Mouse (Mus musculus): ENCODE results near the gene Trp53bp2.
A peak's percentile ranks its signal among the peaks of the same experiment; 100 is the strongest.

Gene Trp53bp2

GRCm38 (mm10) chr1:182461261-182461660 is 52.3 kb downstream of the Trp53bp2 start:
- no peak for DNase-seq (ENCODE audit: low spot score)

GRCm38 (mm10) chr1:182461813-182462212 is 52.8 kb downstream of the Trp53bp2 start:
- no peak for DNase-seq (ENCODE audit: low spot score)

DNA sequence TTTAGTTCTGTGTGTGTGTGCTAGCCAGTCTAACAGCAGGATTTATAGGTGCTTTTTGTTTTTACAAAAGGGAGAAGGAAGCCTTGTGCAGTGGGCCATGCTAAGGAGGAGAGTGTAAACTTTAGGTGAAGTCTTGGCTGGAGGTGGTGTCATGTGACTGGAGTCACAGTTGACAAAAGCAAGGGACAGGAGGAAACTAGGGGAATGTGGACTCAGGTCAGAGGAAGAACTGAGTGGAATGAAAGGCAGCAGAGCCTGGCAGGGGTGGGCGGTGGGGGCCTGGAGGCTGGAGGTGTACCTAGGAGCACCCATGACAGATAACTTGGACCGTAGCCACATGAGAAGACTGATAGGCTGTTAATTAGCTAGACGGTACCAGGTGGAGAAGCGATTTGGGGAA is 56.3 kb downstream of the Trp53bp2 start:
- DNase-seq (ENCODE audit: low spot score), result no peak

DNA sequence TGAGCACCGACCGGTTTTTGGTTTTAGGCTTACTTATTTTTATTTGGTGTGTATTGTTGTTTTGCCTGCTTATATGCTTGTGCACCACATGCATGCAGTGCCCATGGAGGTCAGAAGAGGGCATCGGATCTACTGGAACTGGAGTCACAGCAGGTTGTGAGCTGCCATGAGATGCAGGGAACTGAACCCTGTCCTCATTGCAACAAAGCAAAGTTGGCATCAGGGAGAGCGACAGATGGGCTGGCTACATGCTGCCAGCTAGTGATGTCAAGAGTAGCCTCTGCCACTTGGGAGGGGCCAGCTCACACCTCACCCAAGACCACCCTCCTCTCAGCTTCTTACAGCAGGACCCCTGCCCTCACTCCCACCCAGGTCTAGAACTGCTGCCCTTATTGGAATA is 57.0 kb downstream of the Trp53bp2 start:
- no peak for DNase-seq (ENCODE audit: low spot score)

GRCm38 (mm10) chr1:182475005-182475796 is 66.2 kb downstream of the Trp53bp2 start:
- DNase-seq (ENCODE audit: low spot score), result no peak

- DNase-seq (ENCODE audit: low spot score), result no peak
Measured at GRCm38 (mm10) chr1:182478935-182479334, 70.0 kb downstream of the Trp53bp2 start.

- DNase-seq (ENCODE audit: low spot score), result no peak
Measured at GRCm38 (mm10) chr1:182481138-182481537, 72.2 kb downstream of the Trp53bp2 start.

- no peak for DNase-seq (ENCODE audit: low spot score)
Measured at GRCm38 (mm10) chr1:182481646-182482295, 72.8 kb downstream of the Trp53bp2 start.

- DNase-seq (ENCODE audit: low spot score), result no peak
Measured at GRCm38 (mm10) chr1:182482991-182483909, 74.3 kb downstream of the Trp53bp2 start.

GRCm38 (mm10) chr1:182483910-182484274 is 74.9 kb downstream of the Trp53bp2 start:
- DNase-seq (ENCODE audit: low spot score), result no peak

GRCm38 (mm10) chr1:182488503-182488902 is 79.5 kb downstream of the Trp53bp2 start:
- DNase-seq (ENCODE audit: low spot score), result no peak

GRCm38 (mm10) chr1:182489803-182490452 is 81.0 kb downstream of the Trp53bp2 start:
- DNase-seq (ENCODE audit: low spot score), result peak; percentile 90

DNA sequence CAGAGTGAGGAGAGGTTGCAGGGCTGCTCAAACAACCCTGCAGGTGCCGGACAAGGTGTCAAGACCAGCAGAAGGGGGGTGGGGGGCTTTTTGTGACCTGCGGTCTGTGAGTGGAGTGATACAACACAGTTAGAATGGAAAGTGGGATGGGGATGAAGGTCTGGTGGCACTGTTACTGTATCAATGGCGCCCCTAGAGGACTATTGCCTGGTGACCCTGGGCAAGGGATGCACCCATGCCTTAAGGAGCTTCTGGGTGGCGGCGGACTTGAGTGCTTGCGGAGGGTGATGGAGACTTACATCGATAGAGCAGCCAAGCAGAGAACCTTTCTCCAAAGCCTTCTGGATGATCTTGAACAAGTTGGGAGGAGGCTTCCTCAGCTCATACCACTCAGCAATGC is 81.6 kb downstream of the Trp53bp2 start:
- DNase-seq (ENCODE audit: low spot score), result no peak

DNA sequence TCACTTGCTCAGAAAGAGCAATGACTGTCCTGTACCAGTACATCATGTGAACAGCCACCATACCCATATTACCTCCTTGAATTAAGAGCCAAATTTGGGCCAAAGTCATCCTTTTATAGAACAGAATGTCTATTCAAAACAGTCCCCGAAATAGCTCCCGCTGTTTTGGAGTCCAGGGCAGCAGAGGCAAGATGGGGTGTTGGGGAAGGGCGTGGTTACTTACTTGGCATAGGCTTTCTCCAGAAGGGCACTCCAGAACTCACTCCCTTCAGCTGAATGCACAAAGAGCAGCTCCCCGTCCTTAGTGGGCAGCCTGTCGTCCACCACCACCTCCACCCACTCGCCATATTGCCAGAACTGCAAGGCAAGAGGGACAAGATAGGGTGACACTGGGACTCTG is 82.9 kb downstream of the Trp53bp2 start:
- no peak for DNase-seq (ENCODE audit: low spot score)

DNA sequence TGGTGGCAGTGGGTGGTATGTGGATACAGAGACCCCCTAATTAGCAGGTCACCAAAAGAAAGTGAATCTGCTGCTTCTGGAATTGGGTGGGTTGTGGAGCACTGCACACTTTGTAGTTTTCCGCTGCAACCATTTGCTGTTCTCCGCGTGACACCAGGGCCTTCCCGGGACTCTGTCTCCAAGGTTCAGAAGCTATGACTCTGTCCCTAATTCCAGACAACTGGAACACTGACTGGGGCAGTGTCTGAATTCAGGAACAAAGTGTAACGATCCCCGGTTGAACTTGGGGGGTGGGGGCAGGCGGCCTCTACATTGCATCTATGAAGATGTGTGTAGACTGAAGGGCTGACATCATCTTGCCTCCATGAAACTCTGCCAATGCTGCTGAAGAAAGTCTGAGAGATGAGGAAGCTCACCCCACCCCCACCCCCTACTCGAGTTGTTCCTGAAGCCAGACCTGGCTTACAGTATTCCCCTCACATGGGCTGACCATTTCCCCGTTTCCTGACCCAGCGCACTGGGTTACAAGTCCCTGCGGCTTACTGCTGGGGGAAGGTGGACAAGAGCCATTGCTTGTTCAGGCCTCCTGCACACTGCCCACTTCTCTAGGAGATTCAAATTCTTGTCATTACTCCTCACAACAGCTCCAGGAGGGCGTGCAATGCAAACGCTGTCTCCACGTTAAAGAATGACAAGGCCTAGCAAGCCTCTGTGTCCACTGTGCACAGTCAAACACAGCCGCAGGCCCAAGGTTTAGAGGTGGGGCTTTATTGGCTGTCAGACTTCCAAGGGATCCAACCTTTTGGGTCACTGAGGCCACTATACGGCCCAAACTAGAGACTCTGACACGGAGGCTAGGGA is 85.5 kb downstream of the Trp53bp2 start:
- DNase-seq (ENCODE audit: low spot score), result no peak

- no peak for DNase-seq (ENCODE audit: low spot score)
Measured at GRCm38 (mm10) chr1:182496685-182497084, 87.7 kb downstream of the Trp53bp2 start.

- DNase-seq (ENCODE audit: low spot score), result no peak
Measured at GRCm38 (mm10) chr1:182497736-182498135, 88.8 kb downstream of the Trp53bp2 start.

- no peak for DNase-seq (ENCODE audit: low spot score)
Measured at GRCm38 (mm10) chr1:182499443-182500089, 90.6 kb downstream of the Trp53bp2 start.

- DNase-seq (ENCODE audit: low spot score), result no peak
Measured at GRCm38 (mm10) chr1:182500224-182500623, 91.3 kb downstream of the Trp53bp2 start.

- no peak for DNase-seq (ENCODE audit: low spot score)
Measured at GRCm38 (mm10) chr1:182500843-182501242, 91.9 kb downstream of the Trp53bp2 start.
